Mouse (Mus musculus) stomach, embryonic 16.5 days (tissue): ENCODE results near the gene Wasf2. TPM values are rescaled to one million over a fixed set of nuclear protein-coding genes. Genes with fewer than 3 reads are reported as not detected.

Experiments used
- ATAC-seq: fragments of 200-750 bp; cut with Nextera tagmentation; 2 replicates; pipeline ENCODE4 v1.8.0; 2017; ENCODE audit warnings: moderate number of reproducible peaks, moderate TSS enrichment; ENCODE audit not compliant: insufficient read depth, low FRiP score
- H3K27ac ChIP-seq: fragments of 300-500 bp; sonication (generic); 2 replicates; pipeline ENCODE4 v1.5.1; 2014; ENCODE audit warnings: low read length
- H3K27me3 ChIP-seq: fragments of 300-500 bp; sonication (generic); 2 replicates; pipeline ENCODE4 v1.6.1; 2014; ENCODE audit warnings: low read length, control low read depth, mixed read lengths; ENCODE audit not compliant: control insufficient read depth, insufficient read depth
- H3K36me3 ChIP-seq: fragments of 300-500 bp; sonication (generic); 2 replicates; pipeline ENCODE4 v1.6.1; 2014; ENCODE audit warnings: low read length; ENCODE audit not compliant: control insufficient read depth, insufficient read depth
- H3K4me1 ChIP-seq: fragments of 300-500 bp; sonication (generic); 2 replicates; pipeline ENCODE4 v1.6.1; 2014; ENCODE audit warnings: low read length, control low read depth, mixed read lengths; ENCODE audit not compliant: control insufficient read depth, insufficient read depth
- H3K4me2 ChIP-seq: fragments of 300-500 bp; sonication (generic); 2 replicates; pipeline ENCODE4 v1.6.1; 2014; ENCODE audit warnings: low read depth, low read length, mixed read lengths
- H3K4me3 ChIP-seq: fragments of 300-500 bp; sonication (generic); replicated peaks from 2 replicates; pipeline ENCODE4 v1.5.1; 2014; ENCODE audit warnings: mild to moderate bottlenecking, low read length
- H3K9ac ChIP-seq: fragments of 300-500 bp; sonication (generic); 2 replicates; pipeline ENCODE4 v1.6.1; 2014; ENCODE audit warnings: low read length
- H3K9me3 ChIP-seq: fragments of 300-500 bp; sonication (generic); replicated peaks from 2 replicates; pipeline ENCODE4 v1.6.1; 2016; ENCODE audit warnings: low read length, control low read depth; ENCODE audit not compliant: control insufficient read depth
- WGBS: fragments of 180-500 bp; shearing (Covaris S2); extraction: QIAGEN DNeasy Blood & Tissue Kit; methylation state at CpG from one replicate; pipeline ENCODE4 v1.1.7; 2014; 5-methylcytosine and 5-hydroxymethylcytosine counted together
- polyA plus RNA-seq: library from polyadenylated mRNA; unstranded; fragments of >200 nt; fragmentation: Nextera tagmentation; extraction: Ambion mirVana; gene quantifications from 2 replicates; pipeline ENCODE4 v1.2.1, GENCODE M21; 2015

Gene Wasf2
- polyA plus RNA-seq, 1 experiment from 2014 or later, result 84.3 TPM

DNA sequence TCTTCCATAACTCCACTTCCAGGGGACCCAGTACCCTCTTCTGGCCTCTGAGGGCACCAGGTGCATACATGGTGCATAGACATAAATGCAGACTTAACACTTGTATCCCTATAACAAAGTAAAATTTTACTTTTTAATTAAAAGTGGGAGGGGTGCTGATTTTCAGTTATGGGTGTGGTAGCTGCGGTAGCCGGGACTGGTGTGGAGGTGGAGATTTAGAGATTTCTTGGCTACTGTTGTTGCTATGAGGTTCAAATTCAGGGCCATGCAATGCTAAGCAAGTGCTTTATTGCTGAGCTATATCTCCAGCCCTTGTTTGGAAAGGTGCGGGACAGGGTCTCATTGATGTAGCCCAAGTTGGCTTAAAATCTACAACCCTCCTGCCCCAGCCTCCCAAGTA, 88.4 kb downstream of the Wasf2 start:
- H3K27ac ChIP-seq, result no peak overlapping the region
- peaks cover 10% of the 10 kb centered on the region for H3K4me1 ChIP-seq
- no peak overlapping the region for H3K4me3 ChIP-seq
- no peak overlapping the region for H3K4me2 ChIP-seq
- ATAC-seq, result no peak
- H3K9ac ChIP-seq, result no peak overlapping the region
- H3K9me3 ChIP-seq, result no peaks in the 10 kb centered on the region
- H3K27me3 ChIP-seq, result peaks cover 7% of the 10 kb centered on the region
- no peaks in the 10 kb centered on the region for H3K36me3 ChIP-seq
- 75% methylated on average over 3 of the region's 3 CpGs for WGBS

DNA sequence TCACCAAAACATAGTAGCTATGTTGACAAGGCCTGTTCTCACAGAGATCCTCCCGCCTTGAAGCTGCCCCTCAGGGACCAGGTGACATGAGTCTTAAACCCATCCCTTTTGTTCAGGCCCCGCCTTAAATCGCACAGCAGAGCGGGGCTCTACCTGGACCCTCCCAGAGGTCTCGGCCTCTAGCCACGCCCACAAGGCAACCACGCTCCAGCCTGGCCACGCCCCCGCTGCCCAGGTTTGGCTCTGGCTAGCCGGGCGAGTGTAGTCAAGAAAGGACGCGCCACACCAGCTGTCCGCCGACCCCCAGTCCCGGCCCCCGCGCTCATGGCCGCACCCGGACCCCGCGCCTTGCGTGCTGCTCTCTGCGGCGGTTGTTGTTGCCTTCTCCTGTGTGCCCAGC, 90.4 kb downstream of the Wasf2 start:
- peak overlapping the region; percentile 45 for H3K4me3 ChIP-seq
- peak overlapping the region; percentile 67 for H3K4me2 ChIP-seq
- H3K27me3 ChIP-seq, result no peaks in the 10 kb centered on the region
- 4% methylated on average over 25 of the region's 25 CpGs for WGBS
- no peak overlapping the region for H3K27ac ChIP-seq
- peak overlapping the region; percentile 71 for H3K9ac ChIP-seq
- no peaks in the 10 kb centered on the region for H3K9me3 ChIP-seq
- peaks cover 12% of the 10 kb centered on the region for H3K4me1 ChIP-seq
- H3K36me3 ChIP-seq, result no peaks in the 10 kb centered on the region
- peak; percentile 31; the same call in 1 of the 2 replicates for ATAC-seq

DNA sequence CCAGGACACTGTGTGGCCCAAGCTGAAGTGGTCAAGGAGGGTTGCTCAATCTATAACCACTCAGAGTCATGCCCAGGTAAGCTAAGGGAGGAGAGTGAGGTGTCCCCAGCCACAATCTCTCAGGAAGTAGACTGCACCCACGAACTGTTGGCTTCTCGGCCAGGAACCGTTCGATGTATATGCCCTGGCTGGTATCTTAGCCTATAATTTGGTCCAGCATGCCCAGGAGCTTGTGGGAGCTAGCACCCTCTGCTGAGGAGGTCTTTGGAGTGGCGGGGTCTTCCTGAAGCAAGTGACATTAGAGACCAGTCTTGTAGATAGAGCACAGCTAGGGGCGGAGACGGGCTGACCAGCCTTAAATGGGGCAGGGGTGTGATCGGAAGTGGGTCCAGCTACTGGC, 91.4 kb downstream of the Wasf2 start:
- no peak overlapping the region for H3K4me2 ChIP-seq
- no peaks in the 10 kb centered on the region for H3K27me3 ChIP-seq
- peaks cover 12% of the 10 kb centered on the region for H3K4me1 ChIP-seq
- 90% methylated on average over 8 of the region's 8 CpGs for WGBS
- H3K27ac ChIP-seq, result no peak overlapping the region
- ATAC-seq, result no peak
- no peak overlapping the region for H3K4me3 ChIP-seq
- H3K9ac ChIP-seq, result no peak overlapping the region
- no peaks in the 10 kb centered on the region for H3K9me3 ChIP-seq
- no peaks in the 10 kb centered on the region for H3K36me3 ChIP-seq

DNA sequence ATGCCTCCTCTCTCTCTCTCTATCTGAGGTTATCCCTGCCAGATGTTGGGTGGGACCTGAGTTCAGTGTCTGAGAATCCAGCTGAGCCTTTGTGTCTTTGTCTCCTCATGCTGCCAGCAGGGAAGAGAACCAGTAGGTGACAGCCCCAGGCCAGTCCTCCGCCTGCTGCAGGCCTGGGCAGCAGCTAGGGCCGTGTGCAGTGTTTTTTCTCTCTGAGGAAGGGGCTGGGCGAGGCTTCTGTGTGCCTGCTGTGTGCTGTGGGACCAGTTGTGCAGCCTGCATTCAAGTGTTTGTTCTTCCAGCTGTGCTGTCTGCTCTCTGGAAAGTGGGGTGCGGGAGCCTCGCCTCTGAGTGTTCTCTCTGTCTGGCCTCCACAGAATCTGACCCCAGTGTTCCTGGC, 93.6 kb downstream of the Wasf2 start:
- Histone ChIP-seq H3K9ac (peak overlapping the region; percentile 48), H3K36me3 (no peaks in the 10 kb centered on the region), H3K4me2 (no peak overlapping the region), H3K27me3 (no peaks in the 10 kb centered on the region), H3K27ac (peak overlapping the region; percentile 78; the same call in 1 of the 2 replicates), H3K4me1 (peaks cover 12% of the 10 kb centered on the region), H3K4me3 (no peak overlapping the region), H3K9me3 (no peaks in the 10 kb centered on the region)
- peak; percentile 70; the same call in 1 of the 2 replicates for ATAC-seq
- WGBS, result 38% methylated on average over 5 of the region's 5 CpGs

DNA sequence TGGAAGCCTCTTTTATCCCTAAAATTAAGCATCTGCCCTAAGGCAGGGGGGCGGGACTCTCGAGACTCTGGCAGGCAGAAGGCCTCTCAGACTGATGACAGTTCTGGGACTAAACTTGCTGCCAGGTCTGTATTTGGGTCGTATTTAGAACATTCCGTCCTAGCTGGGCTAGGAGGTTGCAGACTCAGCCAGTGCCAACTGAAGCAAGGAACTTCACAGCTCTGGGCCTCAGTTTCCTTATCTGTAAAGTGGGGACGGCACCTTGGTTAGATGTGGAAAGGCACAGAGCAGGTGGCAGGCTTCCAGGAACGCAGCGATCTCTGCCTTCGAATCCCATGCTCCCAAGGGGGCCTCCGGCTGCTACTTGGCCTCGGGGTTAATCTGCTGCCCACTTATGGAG, 95.8 kb downstream of the Wasf2 start:
- H3K9ac ChIP-seq, result no peak overlapping the region
- H3K27ac ChIP-seq, result no peak overlapping the region
- H3K36me3 ChIP-seq, result no peaks in the 10 kb centered on the region
- no peaks in the 10 kb centered on the region for H3K27me3 ChIP-seq
- H3K4me3 ChIP-seq, result no peak overlapping the region
- no peaks in the 10 kb centered on the region for H3K9me3 ChIP-seq
- ATAC-seq, result no peak
- 67% methylated on average over 10 of the region's 10 CpGs for WGBS
- peaks cover 8% of the 10 kb centered on the region for H3K4me1 ChIP-seq
- no peak overlapping the region for H3K4me2 ChIP-seq

DNA sequence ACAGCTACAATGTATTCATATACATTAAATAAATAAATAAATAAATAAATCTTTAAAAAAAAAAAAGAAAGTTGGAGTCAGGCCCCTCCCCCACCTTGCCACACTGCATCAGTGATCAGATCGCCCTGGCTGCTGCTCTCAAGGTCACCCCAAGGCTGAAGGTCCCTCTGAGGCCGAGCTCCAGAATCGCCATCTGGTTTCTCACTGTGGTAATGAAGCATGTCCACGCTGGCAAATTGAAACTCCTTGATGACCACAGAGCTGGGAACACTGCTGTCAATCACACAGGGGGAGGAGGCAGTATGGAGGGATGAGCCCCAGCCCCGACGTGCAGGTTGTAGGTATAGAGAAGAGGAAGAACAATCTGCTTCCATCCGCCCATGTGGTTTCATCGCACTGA, 97.3 kb downstream of the Wasf2 start:
- no peak overlapping the region for H3K4me3 ChIP-seq
- no peaks in the 10 kb centered on the region for H3K27me3 ChIP-seq
- no peaks in the 10 kb centered on the region for H3K9me3 ChIP-seq
- H3K4me2 ChIP-seq, result no peak overlapping the region
- no peak for ATAC-seq
- no peaks in the 10 kb centered on the region for H3K36me3 ChIP-seq
- H3K4me1 ChIP-seq, result peaks cover 8% of the 10 kb centered on the region
- no peak overlapping the region for H3K9ac ChIP-seq
- H3K27ac ChIP-seq, result no peak overlapping the region
- WGBS, result 66% methylated on average over 8 of the region's 8 CpGs

DNA sequence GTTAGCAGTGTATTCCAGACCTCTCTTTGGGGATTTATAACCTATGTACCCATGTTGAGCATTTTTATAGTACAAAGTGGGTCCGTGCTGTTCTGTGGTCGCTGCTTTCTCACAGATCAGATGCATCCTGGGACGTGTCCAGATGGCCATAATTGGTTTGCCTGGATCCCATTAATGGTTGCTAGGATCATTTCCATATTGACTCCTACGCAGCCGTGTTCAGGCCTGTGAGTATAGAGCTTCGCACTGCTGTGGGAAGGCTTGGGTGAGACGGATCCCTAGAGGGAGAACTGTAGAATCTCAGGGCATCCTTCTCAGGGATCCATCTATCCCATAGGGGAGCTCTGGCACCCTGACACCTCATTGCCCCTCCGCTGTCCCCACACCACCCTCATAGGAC, 99.3 kb downstream of the Wasf2 start:
- H3K4me2 ChIP-seq, result no peak overlapping the region
- H3K9ac ChIP-seq, result no peak overlapping the region
- H3K36me3 ChIP-seq, result no peaks in the 10 kb centered on the region
- no peaks in the 10 kb centered on the region for H3K9me3 ChIP-seq
- no peaks in the 10 kb centered on the region for H3K4me1 ChIP-seq
- H3K4me3 ChIP-seq, result no peak overlapping the region
- H3K27ac ChIP-seq, result no peak overlapping the region
- 79% methylated on average over 8 of the region's 8 CpGs for WGBS
- no peak for ATAC-seq
- H3K27me3 ChIP-seq, result no peaks in the 10 kb centered on the region

DNA sequence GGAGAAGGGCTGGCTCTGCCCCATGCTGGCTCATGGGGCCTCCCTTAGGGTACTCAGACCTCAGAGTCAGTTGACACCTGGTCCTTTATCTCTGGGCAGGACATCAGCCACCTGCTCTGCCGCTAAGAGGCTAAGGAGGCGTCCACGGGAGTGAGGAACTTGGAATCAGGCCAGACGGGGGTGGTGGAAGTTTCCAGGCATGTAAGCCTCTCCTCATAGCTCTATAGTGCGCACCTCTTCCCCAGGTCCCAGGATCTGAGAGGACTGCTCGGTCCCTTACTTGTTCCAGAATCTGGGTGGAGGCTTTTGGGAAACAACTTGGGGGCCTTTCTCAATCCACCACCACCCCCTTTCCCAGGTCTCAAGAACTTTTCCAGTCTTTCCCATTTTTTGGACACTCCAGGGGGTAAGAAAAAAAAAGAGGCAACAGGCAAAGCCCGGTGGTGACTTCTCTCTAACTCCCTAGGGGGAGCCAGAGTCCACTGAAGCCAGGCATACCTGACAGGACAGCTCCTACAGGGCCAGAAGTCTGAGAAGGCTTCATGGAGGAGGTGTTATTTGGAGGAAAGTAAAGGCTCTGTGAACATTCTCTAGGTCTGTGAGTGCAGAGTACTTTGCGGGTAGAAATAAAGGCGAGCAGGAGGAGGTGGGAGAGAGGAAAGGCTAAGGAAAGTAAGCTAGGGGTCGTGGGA, 103.1 kb downstream of the Wasf2 start:
- no peaks in the 10 kb centered on the region for H3K36me3 ChIP-seq
- no peaks in the 10 kb centered on the region for H3K9me3 ChIP-seq
- H3K9ac ChIP-seq, result no peak overlapping the region
- no peaks in the 10 kb centered on the region for H3K4me1 ChIP-seq
- no peak for ATAC-seq
- H3K27ac ChIP-seq, result no peak overlapping the region
- WGBS, result 30% methylated on average over 10 of the region's 10 CpGs
- H3K4me3 ChIP-seq, result no peak overlapping the region
- H3K4me2 ChIP-seq, result no peak overlapping the region
- peaks cover 3% of the 10 kb centered on the region for H3K27me3 ChIP-seq

DNA sequence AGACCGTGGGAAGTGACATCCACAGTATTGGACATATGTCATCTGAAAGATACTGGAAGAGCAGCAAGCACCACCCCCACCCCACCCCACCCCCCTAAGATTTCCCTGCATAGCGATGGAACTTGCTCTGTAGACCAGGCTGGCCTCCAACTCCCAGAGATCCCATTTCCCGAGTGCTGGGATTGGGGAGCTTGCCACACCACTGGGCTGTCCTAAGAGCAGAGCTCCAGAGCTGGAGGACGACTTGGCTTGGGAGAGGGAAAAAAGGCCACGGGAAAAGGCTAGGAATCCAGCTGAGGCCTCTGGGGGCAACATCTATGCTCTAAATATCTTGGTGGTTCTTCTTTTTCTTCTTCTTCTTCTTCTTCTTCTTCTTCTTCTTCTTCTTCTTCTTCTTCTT, 104.5 kb downstream of the Wasf2 start:
- H3K9ac ChIP-seq, result no peak overlapping the region
- no peak for ATAC-seq
- no peak overlapping the region for H3K27ac ChIP-seq
- no peaks in the 10 kb centered on the region for H3K4me1 ChIP-seq
- H3K4me3 ChIP-seq, result no peak overlapping the region
- 57% methylated on average over 5 of the region's 5 CpGs for WGBS
- no peaks in the 10 kb centered on the region for H3K9me3 ChIP-seq
- no peak overlapping the region for H3K4me2 ChIP-seq
- H3K36me3 ChIP-seq, result no peaks in the 10 kb centered on the region
- peaks cover 3% of the 10 kb centered on the region for H3K27me3 ChIP-seq
